Mouse (Mus musculus) brain, embryonic 14.5 days (tissue): ENCODE measurements around the gene Senp3.

ENCODE experiments used
- CTCF ChIP-seq: fragments of 200-500 bp; IDR thresholded peaks from 2 replicates; pipeline ENCODE4 v1.5.1; 2012; ENCODE audit warnings: inconsistent platforms, mild to moderate bottlenecking, moderate library complexity, borderline replicate concordance; ENCODE audit not compliant: insufficient read depth, insufficient read length; ENCODE audit errors: extremely low read depth
- POLR2A ChIP-seq: fragments of 200-500 bp; IDR thresholded peaks from 2 replicates; pipeline ENCODE4 v1.6.1; 2012; ENCODE audit warnings: mild to moderate bottlenecking, inconsistent platforms, borderline replicate concordance; ENCODE audit not compliant: poor library complexity, insufficient read depth, insufficient read length, severe bottlenecking; ENCODE audit errors: extremely low read depth

- TF ChIP-seq POLR2A (no peak), CTCF (no peak)
Measured at GRCm38 (mm10) chr11:69665457-69665960, 16.4 kb downstream of the Senp3 start.
